Mouse (Mus musculus) erythroblast, embryonic 14.5 days (primary cell): Measurements from ENCODE around the gene Cdca3. TPM values are rescaled to one million over a fixed set of nuclear protein-coding genes. Genes with fewer than 3 reads are reported as not detected.
A peak's percentile ranks its signal among the peaks of the same experiment; 100 is the strongest.
"Not testable (repeated sequence)": the region's sequence is repeated elsewhere in the genome, so short reads cannot be mapped to it uniquely, and the experiment has no call there.

Experiments
- H3K27me3 ChIP-seq: 2 replicates; pipeline ENCODE4 v1.6.1; 2012; ENCODE audit warnings: inconsistent platforms; ENCODE audit not compliant: control insufficient read depth
- H3K36me3 ChIP-seq: 2 replicates; pipeline ENCODE4 v1.6.1; 2012; ENCODE audit warnings: mild to moderate bottlenecking, inconsistent platforms; ENCODE audit not compliant: control insufficient read depth
- H3K4me1 ChIP-seq: 2 replicates; pipeline ENCODE4 v1.6.1; 2012; ENCODE audit warnings: inconsistent platforms; ENCODE audit not compliant: control insufficient read depth
- H3K4me3 ChIP-seq: replicated peaks from 2 replicates; pipeline ENCODE3; 2012; ENCODE audit warnings: moderate library complexity, mild to moderate bottlenecking, inconsistent platforms
- H3K9me3 ChIP-seq: 2 replicates; pipeline ENCODE4 v1.6.1; 2012; ENCODE audit warnings: low read length, inconsistent platforms, mixed read lengths; ENCODE audit not compliant: control insufficient read depth
- GATA1 ChIP-seq: IDR thresholded peaks from 2 replicates; pipeline ENCODE4 v1.6.1; 2012; ENCODE audit warnings: low read length, inconsistent platforms, mixed read lengths
- TAL1 ChIP-seq: IDR thresholded peaks from 3 replicates; pipeline ENCODE4 v1.6.1; 2012; ENCODE audit warnings: low read length, inconsistent platforms, mixed read lengths
- polyA plus RNA-seq: library from polyadenylated mRNA; stranded (reverse); fragments of >175 nt; gene quantifications from 2 replicates; pipeline ENCODE4 v1.2.3, GENCODE M21; 2012

Cdca3 gene
- polyA plus RNA-seq, 1 experiment: 26.9 TPM

- Histone ChIP-seq H3K36me3 (peaks cover 33% of the 10 kb centered on the region), H3K4me1 (peaks cover 67% of the 10 kb centered on the region), H3K9me3 (no peaks in the 10 kb centered on the region), H3K4me3 (peak overlapping the region; percentile 72), H3K27me3 (no peaks in the 10 kb centered on the region; the same call in 1 of the 2 replicates)
- TF ChIP-seq GATA1 (no peak), TAL1 (no peak)
These were observed 21.4 kb upstream of the Cdca3 start for GRCm38 (mm10) chr6:124807986-124808357.

- H3K4me3 ChIP-seq: peak within 1 kb of the TSS; percentile 72
- TF ChIP-seq TAL1: no peak
- no peak for TF ChIP-seq GATA1
- peaks cover 73% of the 10 kb centered on the region for H3K4me1 ChIP-seq
- H3K9me3 ChIP-seq: no peaks in the 10 kb centered on the region
- no peaks in the 10 kb centered on the region for H3K27me3 ChIP-seq
- H3K36me3 ChIP-seq: peaks cover 33% of the 10 kb centered on the region
These were observed 20.9 kb upstream of the Cdca3 start, which contains the start of gene Spsb2 for GRCm38 (mm10) chr6:124808358-124809012. Gene Spsb2, plus strand, starts transcription at chr6:124808661.

- H3K9me3 ChIP-seq: no peaks in the 10 kb centered on the region
- peaks cover 79% of the 10 kb centered on the region for H3K4me1 ChIP-seq
- H3K4me3 ChIP-seq: peak overlapping the region; percentile 72
- no peaks in the 10 kb centered on the region for H3K27me3 ChIP-seq
- H3K36me3 ChIP-seq: peaks cover 33% of the 10 kb centered on the region
- no peak for TF ChIP-seq TAL1
- TF ChIP-seq GATA1: no peak
These were observed 20.1 kb upstream of the Cdca3 start for GRCm38 (mm10) chr6:124809052-124809774.

- Histone ChIP-seq H3K36me3 (peaks cover 35% of the 10 kb centered on the region), H3K4me3 (peak overlapping the region; percentile 72), H3K27me3 (no peaks in the 10 kb centered on the region), H3K4me1 (peaks cover 85% of the 10 kb centered on the region), H3K9me3 (no peaks in the 10 kb centered on the region)
- TF ChIP-seq GATA1 (no peak), TAL1 (no peak)
These were observed 19.4 kb upstream of the Cdca3 start for GRCm38 (mm10) chr6:124809775-124810538.

GRCm38 (mm10) chr6:124810566-124811402 lies 18.6 kb upstream of the Cdca3 start:
- not testable (repeated sequence) for H3K4me3 ChIP-seq, H3K27me3 ChIP-seq, H3K9me3 ChIP-seq
- H3K36me3 ChIP-seq: peaks cover 43% of the 10 kb centered on the region
- H3K4me1 ChIP-seq: peaks cover 80% of the 10 kb centered on the region

GRCm38 (mm10) chr6:124811403-124811665 lies 18.0 kb upstream of the Cdca3 start:
- H3K4me1 ChIP-seq: peaks cover 75% of the 10 kb centered on the region
- no peaks in the 10 kb centered on the region for H3K9me3 ChIP-seq
- TF ChIP-seq GATA1 (no peak), TAL1 (no peak)
- no peaks in the 10 kb centered on the region for H3K27me3 ChIP-seq
- H3K36me3 ChIP-seq: peaks cover 48% of the 10 kb centered on the region
- H3K4me3 ChIP-seq: no peak overlapping the region

GRCm38 (mm10) chr6:124811701-124812560 lies 17.4 kb upstream of the Cdca3 start:
- Histone ChIP-seq H3K9me3 (no peaks in the 10 kb centered on the region), H3K27me3 (no peaks in the 10 kb centered on the region), H3K36me3 (peaks cover 54% of the 10 kb centered on the region), H3K4me3 (peak overlapping the region; percentile 84), H3K4me1 (peaks cover 70% of the 10 kb centered on the region)
- no peak for TF ChIP-seq GATA1
- no peak for TF ChIP-seq TAL1

- TF ChIP-seq TAL1 (no peak), GATA1 (no peak)
- Histone ChIP-seq H3K9me3 (no peaks in the 10 kb centered on the region), H3K4me1 (peaks cover 66% of the 10 kb centered on the region), H3K4me3 (peak overlapping the region; percentile 84), H3K36me3 (peaks cover 64% of the 10 kb centered on the region), H3K27me3 (no peaks in the 10 kb centered on the region)
These were observed 16.5 kb upstream of the Cdca3 start for GRCm38 (mm10) chr6:124812848-124813247.
